Mouse (Mus musculus) E14TG2a.4 (cell line): Measurements from ENCODE around the gene Cox10.

Experiments used
- H3K27me3 ChIP-seq: 2 replicates; pipeline ENCODE4 v1.6.1; 2014; ENCODE audit warnings: low read length, control low read depth; ENCODE audit not compliant: insufficient read depth
- H3K36me3 ChIP-seq: 2 replicates; pipeline ENCODE4 v1.6.1; 2014; ENCODE audit warnings: low read length, control low read depth; ENCODE audit not compliant: insufficient read depth
- H3K4me1 ChIP-seq: replicated peaks from 2 replicates; pipeline ENCODE4 v1.6.1; 2014; ENCODE audit warnings: low read depth, low read length, control low read depth
- H3K4me3 ChIP-seq: replicated peaks from 2 replicates; pipeline ENCODE4 v1.5.1; 2014; ENCODE audit warnings: mild to moderate bottlenecking, low read length
- H3K9me3 ChIP-seq: 2 replicates; pipeline ENCODE4 v1.6.1; 2014; ENCODE audit warnings: low read length, control low read depth
- CTCF ChIP-seq: conservative IDR thresholded peaks from 2 replicates; pipeline ENCODE4 v1.5.1; 2014; ENCODE audit warnings: low read length
- NANOG ChIP-seq: IDR thresholded peaks from 2 replicates; pipeline ENCODE4 v1.6.1; 2014; ENCODE audit warnings: borderline replicate concordance, low read length, mixed read lengths
- POU5F1 ChIP-seq: IDR thresholded peaks from 2 replicates; pipeline ENCODE4 v1.6.1; 2014; ENCODE audit warnings: low read length, borderline replicate concordance

The Cox10 gene

DNA sequence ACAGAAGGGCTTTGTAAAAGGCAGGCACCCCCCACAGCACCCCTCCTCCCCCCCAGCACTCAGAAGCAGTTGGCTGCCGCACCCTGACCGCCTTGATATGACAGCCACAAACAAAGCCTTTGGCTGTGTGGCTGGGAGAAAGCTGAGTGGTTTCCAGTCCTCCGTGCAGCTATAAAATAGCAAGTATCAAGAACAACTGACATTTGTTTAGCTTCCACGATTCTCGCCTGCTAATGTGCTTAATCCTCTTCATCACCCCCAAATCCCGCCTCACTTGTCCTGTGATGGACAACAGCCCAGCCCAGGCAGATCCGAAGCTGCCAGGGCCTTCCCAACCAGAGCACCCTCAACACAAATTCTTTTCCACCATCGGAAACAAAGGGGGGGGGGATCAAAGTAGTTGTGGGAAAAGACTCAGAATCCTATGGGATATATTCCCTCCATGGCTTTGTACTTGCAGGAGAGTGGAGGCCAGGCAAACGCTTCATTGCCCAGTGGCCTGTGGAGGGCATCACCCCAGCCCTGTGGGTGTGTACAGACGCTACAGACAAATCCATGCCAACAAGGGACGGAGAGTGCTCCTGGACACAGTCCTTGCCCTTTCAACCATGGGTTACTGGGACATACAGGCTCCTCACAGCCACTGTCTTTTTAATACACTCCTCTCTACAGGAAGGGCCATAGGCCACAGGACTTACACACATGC is 109.9 kb downstream of the Cox10 start:
- H3K36me3 ChIP-seq, result peaks cover 52% of the 10 kb centered on the region
- H3K4me1 ChIP-seq, result peaks cover 12% of the 10 kb centered on the region
- no peak overlapping the region for H3K4me3 ChIP-seq
- TF ChIP-seq NANOG (no peak), CTCF (no peak), POU5F1 (no peak)
- H3K9me3 ChIP-seq, result no peaks in the 10 kb centered on the region
- H3K27me3 ChIP-seq, result no peaks in the 10 kb centered on the region

DNA sequence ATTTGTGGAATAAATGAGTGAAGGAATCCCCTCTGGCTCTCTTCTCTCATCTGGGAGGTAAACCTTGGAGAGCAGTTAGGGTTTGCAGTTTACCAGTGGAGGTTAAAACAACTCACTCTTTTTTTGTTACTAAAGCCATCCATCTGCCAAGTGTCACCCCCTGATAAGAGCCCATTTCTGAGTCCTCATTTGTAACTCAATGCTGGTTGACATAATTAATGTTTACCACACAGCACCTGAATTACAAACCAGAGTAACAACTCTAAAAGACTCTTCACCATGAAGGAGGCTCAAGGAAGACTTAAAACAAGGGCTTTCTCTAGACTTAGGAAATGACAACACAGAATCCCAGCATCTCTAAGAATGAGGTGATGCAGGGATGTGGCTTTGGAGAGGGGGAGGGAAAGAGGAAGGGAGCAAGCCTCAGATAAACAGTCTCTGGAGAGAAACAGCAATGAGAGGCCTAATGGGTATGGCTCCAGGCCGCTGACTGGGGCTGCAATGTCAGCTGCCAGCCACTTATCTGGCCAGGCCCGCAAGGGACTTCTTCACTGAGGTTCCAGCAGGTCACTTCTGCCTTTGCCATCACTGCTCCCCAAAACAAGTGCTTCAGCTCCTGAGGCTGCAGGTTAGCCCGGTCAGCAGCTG is 110.8 kb downstream of the Cox10 start:
- no peak for TF ChIP-seq CTCF
- TF ChIP-seq NANOG, result no peak
- no peak for TF ChIP-seq POU5F1
- H3K4me3 ChIP-seq, result no peak overlapping the region
- peaks cover 54% of the 10 kb centered on the region for H3K36me3 ChIP-seq
- H3K4me1 ChIP-seq, result peaks cover 17% of the 10 kb centered on the region
- no peaks in the 10 kb centered on the region for H3K9me3 ChIP-seq
- no peaks in the 10 kb centered on the region for H3K27me3 ChIP-seq

DNA sequence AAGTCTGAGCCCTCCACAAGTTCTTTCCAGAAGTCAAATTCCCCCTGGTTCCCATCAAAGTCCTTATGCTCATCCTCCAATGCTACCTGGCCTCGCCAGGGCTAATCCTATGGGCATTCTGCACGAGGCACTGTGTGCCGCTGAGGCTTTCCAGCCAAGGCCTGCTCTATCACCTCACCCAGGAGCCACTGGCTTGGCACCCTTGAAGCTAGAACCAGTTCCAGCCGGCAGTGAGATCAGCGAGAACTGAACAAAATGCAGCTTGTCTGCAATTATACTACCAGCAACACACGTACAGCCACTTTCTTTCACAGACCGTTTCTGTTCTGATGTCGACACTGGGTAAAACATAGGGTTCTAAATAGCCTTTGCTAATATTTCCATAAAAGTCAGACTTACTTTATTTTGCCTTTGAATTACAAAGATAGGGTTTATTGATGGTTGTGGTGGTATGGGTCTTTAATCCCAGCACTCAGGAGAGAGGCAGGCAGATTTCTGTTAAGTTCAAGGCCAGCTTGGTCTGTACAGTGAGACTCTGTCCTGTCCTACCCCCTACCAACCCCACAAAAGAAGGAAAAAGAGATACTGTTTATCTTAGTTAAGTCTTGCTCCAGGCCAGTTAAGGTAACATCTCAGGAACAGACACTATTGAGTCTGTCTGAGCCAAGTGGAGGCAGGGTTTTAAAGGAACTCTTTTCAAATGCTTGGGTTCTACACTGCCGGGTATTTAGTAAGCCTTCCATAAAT is 111.5 kb downstream of the Cox10 start:
- TF ChIP-seq NANOG, result no peak
- no peak for TF ChIP-seq CTCF
- TF ChIP-seq POU5F1, result no peak
- no peaks in the 10 kb centered on the region for H3K27me3 ChIP-seq
- peaks cover 54% of the 10 kb centered on the region for H3K36me3 ChIP-seq
- H3K9me3 ChIP-seq, result no peaks in the 10 kb centered on the region
- peaks cover 17% of the 10 kb centered on the region for H3K4me1 ChIP-seq
- H3K4me3 ChIP-seq, result no peak overlapping the region

DNA sequence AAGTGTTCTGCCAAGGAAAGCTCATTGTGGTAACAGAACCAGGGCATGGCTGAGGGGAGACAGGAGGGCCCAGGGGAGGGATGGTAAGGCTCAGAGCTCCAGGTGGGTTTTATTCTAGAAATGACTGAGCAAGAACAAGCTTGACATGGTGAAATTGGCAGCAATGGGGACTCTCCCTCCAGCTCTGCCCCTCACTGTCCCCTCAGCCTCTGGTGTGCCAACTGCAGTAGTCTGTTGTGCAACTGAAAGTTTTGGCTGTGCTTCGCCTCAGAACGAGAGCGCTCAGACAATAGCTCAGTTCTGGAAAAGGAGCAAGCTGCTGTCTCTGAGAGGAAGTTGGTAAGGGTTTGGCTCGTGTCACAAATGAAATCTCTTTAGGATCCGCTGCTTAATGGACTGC is 113.8 kb downstream of the Cox10 start:
- no peaks in the 10 kb centered on the region for H3K27me3 ChIP-seq
- peaks cover 54% of the 10 kb centered on the region for H3K36me3 ChIP-seq
- H3K4me3 ChIP-seq, result no peak overlapping the region
- H3K9me3 ChIP-seq, result no peaks in the 10 kb centered on the region
- peaks cover 18% of the 10 kb centered on the region for H3K4me1 ChIP-seq
- no peak for TF ChIP-seq CTCF
- no peak for TF ChIP-seq NANOG
- no peak for TF ChIP-seq POU5F1

DNA sequence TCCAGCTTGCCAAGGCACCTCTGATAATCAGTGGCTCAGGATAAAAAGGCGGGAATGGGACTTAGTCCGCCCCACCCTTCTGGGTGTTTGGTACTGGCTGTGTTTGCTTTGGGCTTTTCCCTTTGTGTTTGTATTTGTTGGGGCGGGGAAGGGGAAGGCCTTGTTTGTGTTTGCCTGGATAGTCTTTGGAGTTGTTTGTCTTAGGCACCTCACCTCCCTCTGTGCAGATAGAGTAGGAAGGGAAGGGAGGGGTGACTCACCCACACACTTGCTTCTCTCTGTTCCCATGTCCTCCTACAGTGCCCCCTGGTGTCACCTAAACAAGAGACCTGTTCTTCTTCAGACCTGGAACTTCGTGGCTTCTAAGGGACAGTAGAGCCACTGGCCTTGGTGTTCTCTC is 122.1 kb downstream of the Cox10 start:
- Histone ChIP-seq H3K9me3 (no peaks in the 10 kb centered on the region), H3K27me3 (peaks cover 13% of the 10 kb centered on the region), H3K4me3 (peak overlapping the region; percentile 54), H3K4me1 (peaks cover 64% of the 10 kb centered on the region), H3K36me3 (no peaks in the 10 kb centered on the region)
- TF ChIP-seq NANOG (no peak), CTCF (peak; percentile 30)

DNA sequence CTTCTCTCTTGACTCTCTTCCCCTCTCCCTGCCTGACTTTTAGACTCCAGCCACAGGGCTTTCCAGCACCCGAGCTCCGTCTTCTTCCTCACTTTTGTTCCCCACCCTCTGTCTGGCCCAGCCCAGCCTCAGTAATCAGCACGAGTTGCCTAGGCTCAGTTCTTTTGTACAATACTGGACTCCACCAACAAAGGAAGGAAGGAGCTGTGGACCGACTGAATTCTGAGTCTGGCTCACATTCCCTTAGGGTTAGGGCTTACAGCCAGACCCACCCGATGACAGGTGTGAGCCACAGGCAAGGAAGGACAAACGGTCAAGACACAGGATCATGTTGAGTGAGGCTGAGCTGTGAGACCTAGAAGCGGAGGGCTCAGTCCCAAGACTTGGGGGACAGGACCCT is 122.5 kb downstream of the Cox10 start:
- Histone ChIP-seq H3K4me1 (peaks cover 68% of the 10 kb centered on the region), H3K9me3 (no peaks in the 10 kb centered on the region), H3K4me3 (peak overlapping the region; percentile 54), H3K36me3 (no peaks in the 10 kb centered on the region), H3K27me3 (peaks cover 13% of the 10 kb centered on the region)
- TF ChIP-seq CTCF, result no peak
- no peak for TF ChIP-seq POU5F1
- TF ChIP-seq NANOG, result no peak

DNA sequence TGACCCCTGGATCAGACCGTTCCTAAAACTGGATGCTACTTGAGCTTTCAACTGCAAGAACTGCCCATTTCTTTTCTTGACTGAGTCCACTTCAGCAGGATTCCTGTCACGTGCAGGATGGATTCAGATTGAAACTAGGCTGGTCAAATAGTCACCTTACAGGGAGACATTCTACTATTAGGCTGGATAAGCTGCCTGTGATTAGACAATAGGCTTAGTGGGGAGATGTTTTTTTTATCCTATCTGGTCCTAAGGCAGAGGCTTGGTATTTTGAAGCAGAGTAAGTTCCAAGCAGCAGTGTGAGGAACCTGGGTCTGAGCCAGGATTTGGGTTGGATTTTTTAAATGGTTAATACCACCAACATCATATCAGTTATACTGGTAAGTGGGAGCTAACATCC is 125.4 kb downstream of the Cox10 start:
- Histone ChIP-seq H3K36me3 (no peaks in the 10 kb centered on the region), H3K9me3 (no peaks in the 10 kb centered on the region), H3K4me3 (peak overlapping the region; percentile 70), H3K4me1 (peaks cover 83% of the 10 kb centered on the region), H3K27me3 (peaks cover 31% of the 10 kb centered on the region)
- TF ChIP-seq POU5F1 (no peak), CTCF (no peak), NANOG (no peak)

DNA sequence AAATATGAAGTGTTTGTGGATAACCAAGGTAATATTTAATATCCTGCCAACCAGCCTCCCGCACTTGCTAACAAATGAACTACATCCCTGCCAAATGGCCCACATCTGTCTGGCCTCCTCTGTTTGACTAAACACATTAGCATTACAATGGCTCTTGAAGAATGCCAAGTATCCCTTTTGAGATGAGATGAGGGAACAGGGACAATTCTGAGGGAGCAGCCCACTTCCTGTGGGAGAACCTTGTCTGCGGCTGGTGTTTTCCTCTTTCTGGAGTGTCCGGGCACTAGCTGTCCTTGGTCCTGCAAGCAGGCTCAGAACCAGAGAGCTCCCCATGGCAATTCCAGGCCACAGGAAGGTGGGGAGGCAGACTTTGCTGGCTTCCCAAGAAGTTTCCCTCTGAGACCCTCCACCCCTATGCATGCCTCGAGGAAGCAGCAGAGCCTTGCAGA is 126.5 kb downstream of the Cox10 start:
- peaks cover 34% of the 10 kb centered on the region for H3K27me3 ChIP-seq
- peaks cover 79% of the 10 kb centered on the region for H3K4me1 ChIP-seq
- H3K36me3 ChIP-seq, result no peaks in the 10 kb centered on the region
- H3K4me3 ChIP-seq, result peak overlapping the region; percentile 70
- no peaks in the 10 kb centered on the region for H3K9me3 ChIP-seq
- TF ChIP-seq POU5F1, result peak; percentile 56; the same call in 1 of the 2 replicates
- no peak for TF ChIP-seq CTCF
- TF ChIP-seq NANOG, result peak; percentile 67
